ENCODE assay signal across 9 mouse cellular contexts in the genomic region with DNA sequence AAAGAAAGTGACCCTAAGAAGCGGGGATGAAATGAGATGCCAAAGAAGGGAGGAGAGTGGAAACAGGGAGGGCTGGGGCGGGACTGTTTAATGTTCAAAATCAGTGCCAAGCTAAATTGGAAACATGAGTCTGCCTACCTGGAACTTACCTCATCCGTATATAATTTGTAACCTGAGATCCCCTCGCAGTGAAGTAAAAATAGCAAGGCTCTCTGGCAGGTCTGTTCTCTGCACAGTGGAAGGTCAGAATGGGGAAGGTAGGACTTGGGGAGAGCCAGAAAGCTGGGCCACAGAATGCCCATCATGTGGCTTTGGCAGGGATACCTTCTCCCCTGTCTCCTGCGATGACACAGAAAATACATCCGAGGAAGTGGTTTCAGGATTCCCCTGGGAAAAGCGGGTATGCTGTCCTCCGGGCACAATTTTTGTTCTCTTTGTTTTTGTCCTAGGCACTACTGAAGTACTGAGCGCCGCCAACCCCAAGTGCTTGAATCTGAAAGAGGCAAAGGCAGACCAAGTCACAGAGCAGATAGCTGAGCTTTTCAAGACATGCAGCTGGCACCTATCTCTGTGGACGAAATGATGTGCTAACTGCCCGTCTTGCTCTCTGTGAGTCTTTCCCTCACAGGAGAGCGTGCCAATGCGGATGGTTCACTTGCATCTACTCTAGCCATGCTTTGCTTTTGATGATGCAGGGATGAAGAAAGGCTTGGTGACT.
DNase-seq lines count a peak whose midpoint lies in the region; ATAC-seq lines count a peak whose summit lies in the region.
"Had no signal": no experiment of that assay in that cellular context is flagged by ENCODE, and none has a peak within 500 bp of the region (broad histone marks: within the 10 kb centered on the region; RNA-seq: fewer than 3 reads in every experiment).

No protein-coding gene starts in this region.

- DNase-seq in hindbrain, embryonic 10.5 days (ENCODE audit: low spot score), result peak; percentile 3
- DNase-seq in gastrocnemius, postnatal 36 days, result peak; percentile 4 to 26
- peak; percentile 83 for DNase-seq in skeletal muscle tissue, adult 2 months (ENCODE audit: low read depth, low spot score)
- no peak for DNase-seq in ovary, postnatal 14 days (ENCODE audit: low spot score)
- no peak for DNase-seq in thymus, postnatal 25 days
- DNase-seq in Muller cell, postnatal 12 days (ENCODE audit: inconsistent ontology term), result no peak

- WGBS in hindbrain, embryonic 10.5 days, result 71% methylated on average over 14 of the region's 14 CpGs
- WGBS in hindbrain, embryonic 12.5 days, result 74% methylated on average over 14 of the region's 14 CpGs
- WGBS in kidney, embryonic 14.5 days, result 63% methylated on average over 14 of the region's 14 CpGs

- H3K27ac ChIP-seq in hindbrain, embryonic 10.5 days, result no peak overlapping the region
- H3K27ac ChIP-seq in hindbrain, embryonic 12.5 days, result no peak overlapping the region
- H3K27ac ChIP-seq in kidney, embryonic 14.5 days (ENCODE audit: low read depth, low read length), result no peak overlapping the region
- H3K27ac ChIP-seq: liver, embryonic 12.5 days had no signal

- H3K9me3 ChIP-seq in hindbrain, embryonic 10.5 days, result no peaks in the 10 kb centered on the region
- H3K9me3 ChIP-seq in hindbrain, embryonic 12.5 days (replicated peaks), result no peaks in the 10 kb centered on the region
- H3K9me3 ChIP-seq in kidney, embryonic 14.5 days (ENCODE audit: control insufficient read depth, low read length), result no peaks in the 10 kb centered on the region
- H3K9me3 ChIP-seq: liver, embryonic 12.5 days had no signal

- H3K4me3 ChIP-seq in hindbrain, embryonic 10.5 days, result no peak overlapping the region
- no peak overlapping the region for H3K4me3 ChIP-seq in hindbrain, embryonic 12.5 days
- H3K4me3 ChIP-seq in kidney, embryonic 14.5 days (ENCODE audit: low read length), result no peak overlapping the region
- H3K4me3 ChIP-seq: liver, embryonic 12.5 days had no signal

- H3K9ac ChIP-seq in hindbrain, embryonic 12.5 days, result no peak overlapping the region
- no peak overlapping the region; the same call in 1 of the 2 replicates for H3K9ac ChIP-seq in kidney, embryonic 14.5 days (ENCODE audit: low read depth, low read length)
- H3K9ac ChIP-seq: liver, embryonic 12.5 days had no signal

- H3K36me3 ChIP-seq in hindbrain, embryonic 10.5 days, result no peaks in the 10 kb centered on the region
- H3K36me3 ChIP-seq in hindbrain, embryonic 12.5 days, result no peaks in the 10 kb centered on the region
- no peaks in the 10 kb centered on the region for H3K36me3 ChIP-seq in kidney, embryonic 14.5 days (ENCODE audit: control insufficient read depth, insufficient read depth, low read length)
- H3K36me3 ChIP-seq: liver, embryonic 12.5 days had no signal

- intact Hi-C loops in gastrocnemius, postnatal 36 days (cut with DNase I), result no loop called here

- no peak overlapping the region for H3K4me2 ChIP-seq in hindbrain, embryonic 12.5 days (replicated peaks)
- no peak overlapping the region; the same call in 1 of the 2 replicates for H3K4me2 ChIP-seq in kidney, embryonic 14.5 days (replicated peaks; ENCODE audit: low read depth, low read length)
- H3K4me2 ChIP-seq: liver, embryonic 12.5 days had no signal

- no peak for ATAC-seq in hindbrain, embryonic 12.5 days (ENCODE audit: low FRiP score)
- ATAC-seq in kidney, embryonic 14.5 days (ENCODE audit: low FRiP score, low TSS enrichment), result peak; percentile 39; the same call in 1 of the 2 replicates
- ATAC-seq: liver, embryonic 12.5 days had no signal

- H3K27me3 ChIP-seq in hindbrain, embryonic 10.5 days (ENCODE audit: insufficient read depth, poor library complexity, severe bottlenecking), result no peaks in the 10 kb centered on the region
- no peaks in the 10 kb centered on the region for H3K27me3 ChIP-seq in hindbrain, embryonic 12.5 days
- H3K27me3 ChIP-seq in kidney, embryonic 14.5 days (ENCODE audit: control insufficient read depth, insufficient read depth, low read length), result no peaks in the 10 kb centered on the region
- H3K27me3 ChIP-seq: liver, embryonic 12.5 days had no signal

- H3K4me1 ChIP-seq in hindbrain, embryonic 10.5 days (replicated peaks), result no peaks in the 10 kb centered on the region
- no peaks in the 10 kb centered on the region for H3K4me1 ChIP-seq in hindbrain, embryonic 12.5 days
- peaks cover 4% of the 10 kb centered on the region; the same call in 1 of the 2 replicates for H3K4me1 ChIP-seq in kidney, embryonic 14.5 days (ENCODE audit: control insufficient read depth, insufficient read depth, low read length)
- H3K4me1 ChIP-seq: liver, embryonic 12.5 days had no signal

Comparison
In these comparisons a context has a peak if more than half of its experiments do, and no peak if none do; other contexts are left out.
1. DNase-seq: peak in hindbrain, embryonic 10.5 days (single experiment), gastrocnemius, postnatal 36 days (2 of 2) and skeletal muscle tissue, adult 2 months (single experiment); none in ovary, postnatal 14 days (single experiment), thymus, postnatal 25 days (single experiment) and Muller cell, postnatal 12 days (single experiment).